Mouse (Mus musculus): ENCODE results near the gene 1700008O03Rik. TPM values are rescaled to one million over a fixed set of nuclear protein-coding genes. Genes with fewer than 3 reads are reported as not detected.
A peak's percentile ranks its signal among the peaks of the same experiment; 100 is the strongest.

Gene 1700008O03Rik
- polyA plus RNA-seq, 1 experiment from 2014 or later = 0.59 TPM

DNA sequence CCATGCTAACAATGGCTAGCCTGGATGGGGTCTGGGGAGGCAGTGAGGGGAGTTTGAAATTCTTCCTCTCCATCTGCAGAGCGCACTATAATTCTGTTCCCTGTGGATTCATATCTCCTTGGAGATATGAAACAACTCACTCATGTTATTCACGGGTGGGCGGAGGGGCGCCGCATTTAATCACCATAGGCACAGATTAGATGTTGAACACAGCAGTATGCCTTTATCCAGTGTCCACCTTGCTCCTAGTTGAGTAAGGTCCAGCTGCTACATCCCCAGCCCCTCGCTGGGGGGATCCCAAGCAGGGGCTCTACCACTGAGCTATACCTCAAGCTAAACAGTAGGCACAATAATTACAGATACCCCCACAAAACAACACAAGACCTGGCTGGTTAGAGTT is 30.2 kb downstream of the 1700008O03Rik start:
- H3K27me3 ChIP-seq = peaks cover 81% of the 10 kb centered on the region
- no peak for ATAC-seq
- H3K9me3 ChIP-seq (replicated peaks) = no peaks in the 10 kb centered on the region
- H3K4me3 ChIP-seq = no peak overlapping the region
- H3K36me3 ChIP-seq (ENCODE audit: poor library complexity, severe bottlenecking) = no peaks in the 10 kb centered on the region
- no peak overlapping the region for H3K9ac ChIP-seq
- 55% methylated on average over 6 of the region's 6 CpGs for WGBS
- no peak overlapping the region for H3K4me2 ChIP-seq
- peaks cover 68% of the 10 kb centered on the region for H3K4me1 ChIP-seq
- no peak overlapping the region for H3K27ac ChIP-seq

DNA sequence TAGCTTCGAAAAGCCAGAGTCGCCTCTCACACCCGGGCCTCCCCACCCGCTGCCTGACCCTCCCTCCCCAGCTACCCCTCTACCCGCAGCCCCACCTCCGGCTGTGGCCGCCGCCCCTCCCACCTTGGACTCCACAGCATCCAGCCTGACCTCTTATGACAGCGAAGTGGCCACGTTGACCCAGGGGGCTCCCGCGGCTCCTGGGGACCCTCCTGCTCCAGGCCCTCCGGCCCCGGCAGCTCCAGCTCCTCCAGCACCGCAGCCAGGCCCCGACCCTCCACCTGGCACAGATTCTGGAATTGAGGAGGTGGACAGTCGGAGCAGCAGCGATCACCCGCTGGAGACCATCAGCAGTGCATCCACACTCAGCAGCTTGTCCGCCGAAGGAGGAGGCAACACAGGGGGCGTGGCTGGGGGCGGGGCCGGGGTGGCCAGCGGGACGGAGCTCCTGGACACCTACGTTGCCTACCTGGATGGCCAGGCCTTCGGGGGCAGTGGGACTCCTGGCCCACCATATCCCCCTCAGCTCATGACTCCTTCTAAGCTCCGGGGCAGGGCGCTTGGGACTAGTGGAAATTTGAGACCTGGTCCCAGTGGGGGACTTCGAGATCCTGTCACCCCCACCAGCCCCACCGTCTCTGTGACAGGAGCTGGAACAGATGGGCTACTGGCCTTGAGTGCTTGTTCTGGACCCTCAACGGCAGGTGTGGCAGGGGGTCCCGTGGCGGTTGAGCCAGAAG is 31.8 kb downstream of the 1700008O03Rik start:
- WGBS = 1% methylated on average over 35 of the region's 35 CpGs
- H3K4me2 ChIP-seq = peak overlapping the region; percentile 32
- H3K36me3 ChIP-seq (ENCODE audit: poor library complexity, severe bottlenecking) = peaks cover 4% of the 10 kb centered on the region; the same call in 1 of the 2 replicates
- no peak overlapping the region for H3K27ac ChIP-seq
- H3K9ac ChIP-seq = 0 out of 2 replicates have a peak overlapping the region, but pooled peaks have one; percentile 45
- H3K9me3 ChIP-seq (replicated peaks) = no peaks in the 10 kb centered on the region
- H3K4me3 ChIP-seq = peak overlapping the region; percentile 17
- H3K27me3 ChIP-seq = peaks cover 88% of the 10 kb centered on the region
- no peak for ATAC-seq
- peaks cover 59% of the 10 kb centered on the region for H3K4me1 ChIP-seq

- Histone ChIP-seq H3K4me3 (peak overlapping the region; percentile 18), H3K9me3 (replicated peaks) (no peaks in the 10 kb centered on the region), H3K36me3 (ENCODE audit: poor library complexity, severe bottlenecking) (peaks cover 4% of the 10 kb centered on the region; the same call in 1 of the 2 replicates), H3K4me1 (peaks cover 54% of the 10 kb centered on the region), H3K9ac (peak overlapping the region; percentile 45; the same call in 1 of the 2 replicates), H3K4me2 (peak overlapping the region; percentile 32), H3K27ac (no peak overlapping the region), H3K27me3 (peaks cover 88% of the 10 kb centered on the region)
- no peak for ATAC-seq
- WGBS = 3% methylated on average over 58 of the region's 71 CpGs
These were observed 32.6 kb downstream of the 1700008O03Rik start for GRCm38 (mm10) chr7:44352750-44353600.

- Histone ChIP-seq H3K9me3 (replicated peaks) (no peaks in the 10 kb centered on the region), H3K36me3 (ENCODE audit: poor library complexity, severe bottlenecking) (peaks cover 8% of the 10 kb centered on the region; the same call in 1 of the 2 replicates), H3K9ac (peak overlapping the region; percentile 45; the same call in 1 of the 2 replicates), H3K4me1 (peaks cover 46% of the 10 kb centered on the region), H3K4me2 (peak overlapping the region; percentile 56), H3K27ac (no peak overlapping the region), H3K4me3 (peak overlapping the region; percentile 18), H3K27me3 (peaks cover 80% of the 10 kb centered on the region)
- ATAC-seq = no peak
- WGBS = 3% methylated on average over 62 of the region's 71 CpGs
These were observed 33.5 kb downstream of the 1700008O03Rik start for GRCm38 (mm10) chr7:44351881-44352749.

GRCm38 (mm10) chr7:44350957-44351711 is 34.5 kb downstream of the 1700008O03Rik start:
- Histone ChIP-seq H3K9me3 (replicated peaks) (no peaks in the 10 kb centered on the region), H3K9ac (peak overlapping the region; percentile 58), H3K27ac (no peak overlapping the region), H3K36me3 (ENCODE audit: poor library complexity, severe bottlenecking) (peaks cover 17% of the 10 kb centered on the region), H3K27me3 (peaks cover 71% of the 10 kb centered on the region), H3K4me1 (peaks cover 40% of the 10 kb centered on the region), H3K4me2 (peak overlapping the region; percentile 56), H3K4me3 (peak overlapping the region; percentile 13)
- WGBS = 3% methylated on average over 25 of the region's 25 CpGs
- ATAC-seq = peak; percentile 70

DNA sequence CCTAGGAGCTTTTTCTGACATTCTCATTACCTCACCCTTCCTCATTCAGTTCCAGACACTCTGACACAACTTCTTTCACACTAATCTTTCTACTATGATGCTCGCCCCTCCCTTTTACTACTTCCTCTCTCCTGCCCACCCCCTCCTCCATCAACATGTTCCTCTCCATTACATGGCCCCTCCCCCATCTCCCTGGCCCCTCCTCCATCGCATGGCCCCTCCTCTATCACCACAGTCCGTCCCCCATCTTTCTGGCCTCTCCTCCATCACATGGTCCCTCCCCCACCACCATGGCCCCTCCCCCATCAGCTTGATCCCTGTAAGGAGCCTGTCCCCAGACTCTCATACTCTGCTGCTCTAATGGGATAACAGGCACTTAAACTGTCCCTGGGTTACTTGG is 36.6 kb downstream of the 1700008O03Rik start:
- no peak overlapping the region for H3K4me2 ChIP-seq
- no peak for ATAC-seq
- peaks cover 37% of the 10 kb centered on the region for H3K4me1 ChIP-seq
- H3K9ac ChIP-seq = no peak overlapping the region
- peaks cover 35% of the 10 kb centered on the region for H3K36me3 ChIP-seq (ENCODE audit: poor library complexity, severe bottlenecking)
- no peaks in the 10 kb centered on the region for H3K9me3 ChIP-seq (replicated peaks)
- peaks cover 50% of the 10 kb centered on the region for H3K27me3 ChIP-seq
- no peak overlapping the region for H3K27ac ChIP-seq
- 28% methylated on average over 3 of the region's 3 CpGs for WGBS
- no peak overlapping the region for H3K4me3 ChIP-seq

DNA sequence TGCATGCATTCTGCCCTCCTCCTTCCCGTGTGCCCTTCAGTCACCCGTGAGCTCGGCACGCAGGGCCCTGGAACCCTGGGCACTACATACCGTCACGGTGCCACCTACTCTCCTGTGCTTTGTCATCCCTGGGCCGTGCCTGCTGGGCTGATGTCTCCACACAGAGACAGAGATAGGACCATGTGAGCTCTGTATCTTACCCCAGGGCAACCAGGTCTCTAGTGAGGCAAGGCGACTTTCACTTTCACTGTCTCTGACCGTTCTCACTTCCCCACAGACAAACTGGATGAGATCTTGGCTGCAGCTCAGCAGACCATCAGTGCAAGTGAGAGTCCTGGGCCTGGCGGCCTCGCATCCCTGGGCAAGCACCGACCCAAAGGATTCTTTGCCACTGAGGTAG is 41.0 kb downstream of the 1700008O03Rik start:
- Histone ChIP-seq H3K27ac (no peak overlapping the region), H3K4me2 (no peak overlapping the region), H3K4me1 (no peaks in the 10 kb centered on the region), H3K36me3 (ENCODE audit: poor library complexity, severe bottlenecking) (peaks cover 55% of the 10 kb centered on the region), H3K27me3 (peaks cover 16% of the 10 kb centered on the region), H3K9me3 (replicated peaks) (no peaks in the 10 kb centered on the region), H3K9ac (no peak overlapping the region), H3K4me3 (no peak overlapping the region)
- WGBS = 81% methylated on average over 12 of the region's 12 CpGs
- no peak for ATAC-seq

- Histone ChIP-seq H3K27ac (no peak overlapping the region), H3K9me3 (replicated peaks) (no peaks in the 10 kb centered on the region), H3K4me1 (no peaks in the 10 kb centered on the region), H3K4me3 (no peak overlapping the region), H3K4me2 (no peak overlapping the region), H3K36me3 (ENCODE audit: poor library complexity, severe bottlenecking) (peaks cover 51% of the 10 kb centered on the region), H3K9ac (no peak overlapping the region), H3K27me3 (peaks cover 21% of the 10 kb centered on the region)
- no peak for ATAC-seq
- 31% methylated on average over 11 of the region's 11 CpGs for WGBS
These were observed 42.1 kb downstream of the 1700008O03Rik start for GRCm38 (mm10) chr7:44343459-44344015.

DNA sequence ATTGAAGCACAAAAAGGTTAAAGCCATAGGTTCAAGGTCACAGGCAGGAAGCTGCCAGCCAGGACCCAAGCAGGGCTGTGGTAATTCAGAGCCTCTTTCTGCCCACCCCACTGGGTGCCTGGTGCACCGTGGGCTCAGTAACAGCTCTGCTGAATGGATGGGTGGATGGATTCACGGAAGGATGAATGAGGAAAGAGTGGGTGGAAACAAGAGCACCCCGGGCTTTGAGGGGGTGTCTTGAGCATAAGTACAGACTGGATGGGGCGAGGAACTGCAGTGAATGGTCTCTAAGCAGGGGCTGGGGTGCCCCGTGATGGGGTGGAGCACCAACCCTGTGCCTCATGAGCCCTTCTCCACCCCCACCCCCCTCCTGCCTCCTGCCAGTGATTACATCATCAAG is 43.9 kb downstream of the 1700008O03Rik start:
- 66% methylated on average over 5 of the region's 5 CpGs for WGBS

DNA sequence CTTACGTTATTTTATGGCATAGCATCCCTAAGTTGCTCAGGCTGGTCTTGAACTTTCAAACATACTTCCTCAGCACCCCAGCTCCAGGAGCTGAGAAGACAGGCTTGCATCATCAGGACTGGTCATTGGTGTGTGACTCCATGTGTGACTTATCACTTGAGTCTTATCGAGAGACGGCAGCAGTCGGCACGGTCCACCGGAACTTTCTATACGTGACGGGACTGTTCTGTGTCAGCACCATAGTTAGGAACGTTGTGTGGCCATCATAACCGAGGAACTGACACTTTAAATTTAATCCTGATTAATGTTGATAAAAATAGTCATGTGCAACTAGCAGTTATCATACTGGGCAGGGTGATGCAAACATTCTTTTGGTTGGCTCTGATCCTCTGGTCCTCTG is 44.5 kb downstream of the 1700008O03Rik start:
- peaks cover 17% of the 10 kb centered on the region for H3K4me1 ChIP-seq
- no peak overlapping the region for H3K9ac ChIP-seq
- H3K9me3 ChIP-seq (replicated peaks) = no peaks in the 10 kb centered on the region
- peaks cover 38% of the 10 kb centered on the region for H3K36me3 ChIP-seq (ENCODE audit: poor library complexity, severe bottlenecking)
- 92% methylated on average over 10 of the region's 10 CpGs for WGBS
- H3K4me3 ChIP-seq = no peak overlapping the region
- ATAC-seq = no peak
- H3K27me3 ChIP-seq = peaks cover 39% of the 10 kb centered on the region
- no peak overlapping the region for H3K27ac ChIP-seq
- H3K4me2 ChIP-seq = no peak overlapping the region

More for the DNA sequence above, 43.9 kb downstream of the 1700008O03Rik start:
- H3K9ac ChIP-seq = no peak overlapping the region
- no peak for ATAC-seq
- H3K27ac ChIP-seq = no peak overlapping the region
- peaks cover 44% of the 10 kb centered on the region for H3K36me3 ChIP-seq (ENCODE audit: poor library complexity, severe bottlenecking)
- H3K4me3 ChIP-seq = no peak overlapping the region
- H3K4me2 ChIP-seq = no peak overlapping the region
- no peaks in the 10 kb centered on the region for H3K9me3 ChIP-seq (replicated peaks)
- H3K4me1 ChIP-seq = peaks cover 12% of the 10 kb centered on the region; the same call in 1 of the 2 replicates
- peaks cover 33% of the 10 kb centered on the region for H3K27me3 ChIP-seq

DNA sequence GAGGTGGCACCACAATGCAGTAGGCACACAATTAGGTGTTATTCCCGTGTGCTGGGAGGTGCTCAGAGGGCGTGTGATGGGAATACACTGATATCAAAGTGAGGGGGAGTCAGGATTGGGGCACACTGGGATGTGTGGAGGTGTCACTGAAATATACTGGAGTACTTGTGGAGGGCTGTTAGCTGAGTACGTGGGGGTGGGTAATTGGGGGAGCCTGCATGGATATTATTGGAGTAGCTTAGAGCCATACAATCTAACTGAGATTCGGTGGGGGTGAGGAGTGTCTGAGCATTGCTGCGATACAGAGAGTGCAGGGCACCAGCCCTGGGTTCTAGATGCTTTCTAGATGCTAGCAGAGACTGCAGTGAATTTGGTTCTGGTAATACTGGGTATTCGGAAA is 45.4 kb downstream of the 1700008O03Rik start:
- whole genome bisulfite sequencing = 69% methylated on average over 6 of the region's 6 CpGs
- Histone ChIP-seq H3K27me3 (peaks cover 48% of the 10 kb centered on the region), H3K9me3 (replicated peaks) (no peaks in the 10 kb centered on the region), H3K4me3 (no peak overlapping the region), H3K4me1 (peaks cover 22% of the 10 kb centered on the region), H3K36me3 (ENCODE audit: poor library complexity, severe bottlenecking) (peaks cover 29% of the 10 kb centered on the region), H3K27ac (no peak overlapping the region), H3K9ac (no peak overlapping the region), H3K4me2 (no peak overlapping the region)
- no peak for ATAC-seq
